ENCODE assay signal across 8 mouse cellular contexts in genomic region chr15:11064558-11065411, GRCm38 (mm10). TPM values are rescaled to one million over a fixed set of nuclear protein-coding genes. Genes with fewer than 3 reads are reported as not detected.
DNase-seq lines count a peak whose midpoint lies in the region; ATAC-seq lines count a peak whose summit lies in the region.

Adamts12 (plus strand) TSS chr15:11064790.

- H3K4me3 ChIP-seq in forebrain, embryonic 14.5 days (ENCODE audit: low read depth, low read length), result peak within 1 kb of the TSS; percentile 14
- peak within 1 kb of the TSS; percentile 51 for H3K4me3 ChIP-seq in limb, embryonic 10.5 days
- H3K4me3 ChIP-seq in midbrain, embryonic 11.5 days (ENCODE audit: low read depth, low read length), result peak within 1 kb of the TSS; percentile 18

- H3K27me3 ChIP-seq in forebrain, embryonic 14.5 days (replicated peaks; ENCODE audit: control insufficient read depth, insufficient read depth, low read length), result no peaks in the 10 kb centered on the region
- H3K27me3 ChIP-seq in limb, embryonic 10.5 days (ENCODE audit: low read depth, poor library complexity, severe bottlenecking), result no peaks in the 10 kb centered on the region
- H3K27me3 ChIP-seq in midbrain, embryonic 11.5 days (ENCODE audit: control insufficient read depth, insufficient read depth, low read length), result no peaks in the 10 kb centered on the region; the same call in 1 of the 2 replicates

- ATAC-seq in forebrain, embryonic 14.5 days, result peak; percentile 91
- ATAC-seq in midbrain, embryonic 11.5 days (ENCODE audit: low FRiP score), result peak; percentile 73

- peak; percentile 12 to 32 for DNase-seq in layer of hippocampus, postnatal 10 days (ENCODE audit: low spot score in 2 of 2)
- DNase-seq in layer of hippocampus, postnatal 14 days (ENCODE audit: low spot score in 2 of 2), result no peak
- DNase-seq in forebrain, embryonic 14.5 days (ENCODE audit: low spot score), result peak; percentile 77
- peak; percentile 71 to 76 for DNase-seq in heart, postnatal 36 days
- DNase-seq in limb, embryonic 10.5 days (ENCODE audit: low spot score), result peak; percentile 64
- peak; percentile 94 for DNase-seq in midbrain, embryonic 11.5 days (ENCODE audit: low spot score, missing footprints)
- DNase-seq in testis, postnatal 14 days (ENCODE audit: low spot score), result peak; percentile 60
- no peak for DNase-seq in frontal cortex, postnatal 25 days (ENCODE audit: low spot score in 2 of 2)

- intact Hi-C loops in heart, postnatal 36 days (cut with DNase I), result loop anchor here (5.0 kb wide), 1 partner anchor 48 kb away; no protein-coding TSS in a partner anchor

- H3K36me3 ChIP-seq in forebrain, embryonic 14.5 days (ENCODE audit: control insufficient read depth, insufficient read depth, low read length), result no peaks in the 10 kb centered on the region
- H3K36me3 ChIP-seq in limb, embryonic 10.5 days, result no peaks in the 10 kb centered on the region
- no peaks in the 10 kb centered on the region for H3K36me3 ChIP-seq in midbrain, embryonic 11.5 days (ENCODE audit: control insufficient read depth, insufficient read depth, low read length)

- 0 out of 2 replicates have a peak, but pooled peaks cover 11% of the 10 kb centered on the region for H3K4me1 ChIP-seq in forebrain, embryonic 14.5 days (ENCODE audit: control insufficient read depth, insufficient read depth, low read length)
- H3K4me1 ChIP-seq in limb, embryonic 10.5 days, result peaks cover 42% of the 10 kb centered on the region
- peaks cover 24% of the 10 kb centered on the region for H3K4me1 ChIP-seq in midbrain, embryonic 11.5 days (ENCODE audit: control insufficient read depth, insufficient read depth, low read length)

- WGBS in forebrain, embryonic 14.5 days, result 4% methylated on average over 25 of the region's 25 CpGs
- 2% methylated on average over 25 of the region's 25 CpGs for WGBS in limb, embryonic 10.5 days
- 1% methylated on average over 25 of the region's 25 CpGs for WGBS in midbrain, embryonic 11.5 days

- peak within 1 kb of the TSS; percentile 33; the same call in 1 of the 2 replicates for H3K27ac ChIP-seq in forebrain, embryonic 14.5 days (ENCODE audit: low read depth, low read length)
- H3K27ac ChIP-seq in limb, embryonic 10.5 days, result peak within 1 kb of the TSS; percentile 86
- peak within 1 kb of the TSS; percentile 38; the same call in 1 of the 2 replicates for H3K27ac ChIP-seq in midbrain, embryonic 11.5 days (ENCODE audit: low read depth, low read length)

- H3K9ac ChIP-seq in forebrain, embryonic 14.5 days (ENCODE audit: low read length), result peak within 1 kb of the TSS; percentile 29
- H3K9ac ChIP-seq in midbrain, embryonic 11.5 days (ENCODE audit: low read length), result peak within 1 kb of the TSS; percentile 47; the same call in 1 of the 2 replicates

- no peaks in the 10 kb centered on the region for H3K9me3 ChIP-seq in forebrain, embryonic 14.5 days (replicated peaks; ENCODE audit: control insufficient read depth, low read length)
- no peaks in the 10 kb centered on the region for H3K9me3 ChIP-seq in limb, embryonic 10.5 days (replicated peaks)
- H3K9me3 ChIP-seq in midbrain, embryonic 11.5 days (ENCODE audit: control insufficient read depth, low read length), result no peaks in the 10 kb centered on the region

- peak within 1 kb of the TSS; percentile 52 for H3K4me2 ChIP-seq in forebrain, embryonic 14.5 days (ENCODE audit: low read length)
- H3K4me2 ChIP-seq in midbrain, embryonic 11.5 days, result peak within 1 kb of the TSS; percentile 47

RNA-seq across cellular contexts. Expression of gene Adamts12, which starts in this region (rescaled TPM):
- total RNA-seq in layer of hippocampus, postnatal 10 days (2021), result 1 to 10 TPM; 3.5 to 3.6 TPM
- total RNA-seq in layer of hippocampus, postnatal 14 days (2021), result 1 to 10 TPM; 2.5 to 3.0 TPM
- 0.88 and 1.4 TPM in 2 replicates for polyA plus RNA-seq in forebrain, embryonic 14.5 days (2014; fragmentation: Nextera tagmentation; extraction: Ambion mirVana)
- total RNA-seq in heart, postnatal 36 days (2021), result 1 to 10 TPM; 3.4 to 5.0 TPM
- polyA plus RNA-seq in limb, embryonic 10.5 days (2016; fragmentation: Nextera tagmentation; extraction: Ambion mirVana), result 1.0 and 1.6 TPM in 2 replicates
- polyA plus RNA-seq in midbrain, embryonic 11.5 days (2014; fragmentation: Nextera tagmentation; extraction: Ambion mirVana), result 2.3 and 2.9 TPM in 2 replicates

Comparison
In these comparisons a context has a peak if more than half of its experiments do, and no peak if none do; other contexts are left out.
1. DNase-seq: peak in layer of hippocampus, postnatal 10 days (2 of 2), forebrain, embryonic 14.5 days (single experiment), heart, postnatal 36 days (2 of 2), limb, embryonic 10.5 days (single experiment), midbrain, embryonic 11.5 days (single experiment) and testis, postnatal 14 days (single experiment); none in layer of hippocampus, postnatal 14 days (0 of 2) and frontal cortex, postnatal 25 days (0 of 2).
2. H3K27ac ChIP-seq: peak in every context shown above with its lines; median percentile 86 in limb, embryonic 10.5 days; 38 in midbrain, embryonic 11.5 days; 33 in forebrain, embryonic 14.5 days.
3. Peak in every context shown above with its lines, with median percentiles within 50 percentile points of each other: H3K4me3 ChIP-seq.